Mouse (Mus musculus) ES-E14 (cell line): ENCODE measurements around the gene Slc41a1.

Experiments used
- HCFC1 ChIP-seq: IDR thresholded peaks from 2 replicates; pipeline ENCODE4 v1.6.1; 2012; ENCODE audit warnings: low read length, inconsistent platforms, borderline replicate concordance; ENCODE audit not compliant: insufficient read depth
- MAFK ChIP-seq: IDR thresholded peaks from 2 replicates; pipeline ENCODE4 v1.6.1; 2014; ENCODE audit warnings: mild to moderate bottlenecking, low read depth, low read length, inconsistent platforms; ENCODE audit not compliant: insufficient read depth
- ZC3H11A ChIP-seq: IDR thresholded peaks from 2 replicates; pipeline ENCODE4 v1.6.1; 2012; ENCODE audit warnings: low read depth, mild to moderate bottlenecking, inconsistent platforms, low read length, borderline replicate concordance
- ZNF384 ChIP-seq: IDR thresholded peaks from 2 replicates; pipeline ENCODE4 v1.6.1; 2012; ENCODE audit warnings: low read depth, low read length, inconsistent platforms

- no peak for TF ChIP-seq MAFK
- TF ChIP-seq ZC3H11A = peak; percentile 44; the same call in 1 of the 2 replicates
- no peak for TF ChIP-seq HCFC1
- TF ChIP-seq ZNF384 = no peak
These were observed 55.5 kb downstream of the Slc41a1 start for GRCm38 (mm10) chr1:131882787-131883186.
